In the genomic region with DNA sequence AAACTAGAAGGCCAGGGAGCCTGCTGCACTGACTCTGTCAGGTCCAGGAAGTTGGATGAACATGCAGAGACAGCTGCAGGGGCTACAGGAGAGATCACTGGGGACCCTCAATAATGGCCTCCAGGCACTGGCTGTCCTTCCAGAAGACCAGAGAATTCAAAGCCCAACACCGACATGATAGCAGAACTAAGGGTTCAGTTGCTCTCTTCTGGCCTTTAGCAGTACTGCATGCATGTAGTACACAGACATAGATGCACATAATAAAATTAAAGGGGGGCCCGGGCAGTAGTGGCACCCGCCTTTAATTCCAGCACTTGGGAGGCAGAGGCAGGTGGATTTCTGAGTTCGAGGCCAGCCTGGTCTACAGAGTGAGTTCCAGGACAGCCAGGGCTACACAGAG, we compare ENCODE assay signal across 1 mouse cellular context.
TF ChIP-seq lines count a peak whose summit lies in the region.

No protein-coding gene starts in this region.

TF ChIP-seq in MEL, 35 proteins besides CTCF, POLR2A, EP300 and RAD21:
- peak; percentile 52 for TF ChIP-seq SMC3 (IDR thresholded peaks at IDR 0.05; ENCODE audit: low read depth, low read length)
- TF ChIP-seq ZNF384 (IDR thresholded peaks at IDR 0.05; ENCODE audit: low read depth, low read length), result no peak
- peak; percentile 34 for TF ChIP-seq ZC3H11A (IDR thresholded peaks at IDR 0.05; ENCODE audit: low read depth, low read length)
- TF ChIP-seq CHD1 (IDR thresholded peaks at IDR 0.05; ENCODE audit: low read depth, low read length), result no peak
